Mouse (Mus musculus): ENCODE results near the gene Furin.

Furin gene

DNA sequence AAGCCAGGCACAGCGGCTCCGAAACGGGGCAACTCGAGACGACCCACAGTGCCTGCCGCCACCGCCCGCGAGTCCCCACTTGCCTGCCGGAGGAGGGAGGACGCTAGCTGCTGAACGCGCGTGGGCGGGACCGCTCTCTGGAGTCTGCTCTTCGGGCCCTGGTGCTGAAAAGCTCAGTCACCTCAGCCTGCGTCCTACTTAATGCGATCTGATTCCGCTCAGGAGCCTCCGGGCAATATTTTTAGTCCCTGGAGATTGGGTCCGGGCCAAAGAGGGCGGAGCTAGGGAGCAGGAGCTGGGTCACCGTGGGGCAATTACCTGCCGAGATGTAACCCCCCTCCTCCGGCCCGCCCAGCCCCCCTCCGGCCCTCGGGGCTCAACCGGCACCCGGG, 34.6 kb downstream of the Furin start:
- DNase-seq, result peak; percentile 80 to 82

DNA sequence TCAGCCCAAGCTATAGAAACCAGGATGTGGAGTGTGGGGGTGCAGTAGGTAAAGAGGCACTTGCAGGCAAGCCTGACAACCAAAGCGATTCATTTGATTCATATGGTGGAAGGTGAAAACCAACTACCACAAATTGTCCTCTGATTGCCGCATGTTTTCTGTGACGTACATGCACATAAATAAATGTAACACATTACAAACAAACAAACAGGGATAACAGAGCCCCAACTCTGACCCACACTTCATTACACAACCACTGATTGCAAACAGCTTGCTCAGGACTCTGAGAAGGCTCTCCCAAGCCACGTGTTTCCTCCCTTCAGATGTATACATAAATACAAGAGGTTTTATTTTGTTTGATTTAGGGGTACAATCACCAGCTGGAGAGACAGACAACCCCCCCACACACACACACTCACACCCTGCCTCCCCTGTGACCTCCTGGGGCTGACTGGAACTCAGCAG, 35.2 kb downstream of the Furin start:
- no peak for DNase-seq

DNA sequence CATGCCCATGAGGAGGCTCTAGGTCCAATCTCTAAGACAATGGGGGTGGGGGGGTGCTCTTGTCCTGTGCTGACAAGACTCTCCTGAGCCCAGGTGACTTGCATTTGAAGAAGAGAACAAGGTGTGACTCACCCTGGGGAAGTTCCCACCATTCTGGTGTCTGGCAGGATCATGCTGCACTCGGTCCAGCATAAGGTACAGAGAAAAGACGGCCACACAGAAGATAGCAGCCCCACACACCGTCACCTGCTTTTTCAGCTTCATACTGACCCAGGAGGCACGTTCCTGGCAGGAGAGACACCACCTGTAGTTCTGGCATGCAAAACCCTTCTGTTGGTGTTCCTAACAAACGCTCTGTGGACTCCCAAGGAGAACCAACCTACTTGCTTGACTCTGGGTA, 35.8 kb downstream of the Furin start:
- DNase-seq, result no peak

DNA sequence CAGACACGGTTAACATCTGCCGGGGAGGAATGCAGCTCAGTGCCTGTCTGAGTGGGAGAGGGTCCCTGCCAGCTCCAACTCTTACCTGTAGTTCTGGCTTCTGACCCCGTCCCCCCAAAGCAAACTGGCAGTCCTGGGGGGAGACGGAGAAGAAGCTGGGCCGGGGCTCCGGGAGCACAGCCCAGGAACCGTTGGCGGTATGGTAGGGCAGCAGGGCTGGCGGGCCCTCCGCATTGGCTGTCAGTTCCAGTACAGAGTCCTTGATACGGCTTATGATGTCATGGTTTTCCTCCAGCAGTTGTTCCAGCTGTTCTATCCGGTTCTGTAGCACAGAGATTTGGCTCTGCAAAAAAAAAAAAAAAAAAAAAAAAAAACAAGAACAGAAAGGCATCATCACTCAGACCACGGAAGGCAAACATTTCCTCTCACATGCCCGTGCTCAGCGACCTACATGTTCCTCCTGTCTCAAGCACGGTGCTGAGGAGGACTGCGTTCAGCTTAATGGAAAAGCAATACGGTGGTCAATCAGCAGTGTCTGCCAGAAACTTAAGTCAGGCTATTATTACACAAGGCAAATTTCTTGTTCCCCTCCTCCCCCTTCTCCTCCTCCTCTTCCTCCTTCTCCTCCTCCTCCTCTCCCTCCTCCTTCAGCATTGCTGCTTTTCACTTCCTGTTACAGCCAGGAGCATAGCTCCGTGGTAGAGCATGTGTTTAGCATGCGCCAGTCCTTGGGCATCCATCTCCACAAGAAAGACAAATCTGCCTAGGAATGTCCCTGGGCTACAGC, 36.4 kb downstream of the Furin start:
- no peak for DNase-seq

DNA sequence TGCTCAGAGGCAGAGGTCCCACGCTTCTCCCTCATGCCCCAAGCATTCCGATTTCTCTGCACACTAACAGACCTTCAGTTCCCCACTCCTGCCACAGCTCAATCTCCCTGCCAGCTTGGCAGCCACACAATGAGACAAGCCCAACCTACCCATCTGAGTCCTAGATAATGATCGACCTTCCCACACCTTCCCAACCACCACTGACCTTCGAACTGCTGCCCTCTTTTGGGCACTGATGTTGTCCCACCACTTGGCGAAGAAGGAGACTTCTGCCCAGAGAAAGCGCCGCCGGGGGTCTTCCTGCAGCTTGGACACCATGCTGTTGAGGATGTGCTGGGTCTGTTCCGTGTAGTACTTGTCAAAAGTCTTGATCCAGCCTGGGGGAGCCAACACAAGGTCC, 37.2 kb downstream of the Furin start:
- DNase-seq, result no peak

DNA sequence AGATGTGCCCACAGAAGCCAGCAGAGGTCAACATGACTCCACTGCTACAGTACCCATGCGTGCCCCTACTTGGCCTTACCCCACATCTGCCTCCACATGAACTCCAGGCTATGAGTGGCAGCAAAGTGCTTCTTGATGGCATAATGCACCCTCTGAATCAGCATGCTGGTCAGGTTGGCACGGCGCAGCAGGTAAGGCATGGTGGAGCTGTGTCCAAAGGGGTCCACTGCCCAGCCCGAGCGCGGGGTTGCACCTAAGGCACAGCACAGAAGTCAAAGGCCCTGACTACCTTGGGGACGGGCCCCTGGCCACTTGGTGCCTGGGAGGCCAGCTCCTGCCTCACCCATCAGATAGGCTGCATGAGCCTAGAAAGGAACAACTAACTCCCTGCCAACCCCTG, 38.0 kb downstream of the Furin start:
- no peak for DNase-seq

DNA sequence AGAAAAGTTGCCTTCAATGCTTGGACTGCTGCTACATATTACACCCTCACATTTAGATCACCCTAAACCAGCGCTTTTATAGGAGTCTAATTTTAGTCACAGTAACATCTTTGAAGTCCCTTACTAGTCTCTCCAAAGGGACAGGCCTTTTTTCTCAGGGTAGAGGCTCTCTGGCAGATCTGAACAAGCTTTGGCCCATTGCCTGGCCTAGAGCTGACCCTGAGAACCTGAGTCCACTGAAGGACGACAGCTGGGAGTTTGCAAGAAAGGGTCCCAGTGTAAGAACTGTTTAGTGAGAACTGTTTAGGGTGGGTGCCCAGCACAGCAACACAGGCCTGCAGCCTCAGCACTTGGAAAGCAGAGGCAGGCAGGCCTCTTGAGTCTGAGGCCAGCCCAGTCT, 39.5 kb downstream of the Furin start:
- no peak for DNase-seq

DNA sequence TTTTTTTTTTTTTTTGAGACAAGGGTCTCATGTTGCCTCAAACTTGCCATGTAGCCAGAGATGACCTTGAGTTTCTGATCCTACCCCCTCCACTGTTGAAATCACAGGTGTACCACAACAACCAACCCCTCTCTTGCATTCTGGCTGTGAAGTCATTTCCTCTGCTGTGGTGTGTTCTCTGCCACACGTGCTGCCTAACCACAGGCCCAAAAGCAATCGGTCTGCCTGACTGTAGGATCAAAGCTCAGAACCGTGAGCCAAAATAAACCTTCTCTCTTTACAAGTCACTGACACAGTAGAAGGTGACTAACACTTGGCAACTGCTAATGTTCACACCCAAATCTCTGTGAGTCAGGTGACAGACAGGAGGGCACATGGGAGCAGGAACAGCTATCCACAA, 44.8 kb downstream of the Furin start:
- DNase-seq, result no peak

DNA sequence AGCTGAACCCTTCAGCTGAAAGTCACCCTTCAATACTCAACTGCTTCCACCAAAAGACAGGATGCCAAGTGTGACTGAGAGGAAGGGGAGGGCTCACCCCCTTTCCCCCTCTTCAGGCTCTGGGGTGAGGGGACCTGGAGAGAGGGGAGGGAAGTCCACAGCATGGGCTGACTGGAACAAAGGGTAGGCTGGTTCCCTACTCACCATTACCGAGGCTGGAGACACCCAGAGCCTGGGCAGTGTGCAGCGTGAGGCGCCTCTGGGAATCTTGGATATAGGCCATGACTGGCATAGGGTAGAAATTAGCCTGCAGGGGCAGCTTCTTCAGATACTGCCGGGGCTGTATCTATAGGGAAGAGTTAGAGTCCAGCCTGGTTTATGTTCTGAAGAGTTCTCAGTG, 47.2 kb downstream of the Furin start:
- DNase-seq, result no peak

DNA sequence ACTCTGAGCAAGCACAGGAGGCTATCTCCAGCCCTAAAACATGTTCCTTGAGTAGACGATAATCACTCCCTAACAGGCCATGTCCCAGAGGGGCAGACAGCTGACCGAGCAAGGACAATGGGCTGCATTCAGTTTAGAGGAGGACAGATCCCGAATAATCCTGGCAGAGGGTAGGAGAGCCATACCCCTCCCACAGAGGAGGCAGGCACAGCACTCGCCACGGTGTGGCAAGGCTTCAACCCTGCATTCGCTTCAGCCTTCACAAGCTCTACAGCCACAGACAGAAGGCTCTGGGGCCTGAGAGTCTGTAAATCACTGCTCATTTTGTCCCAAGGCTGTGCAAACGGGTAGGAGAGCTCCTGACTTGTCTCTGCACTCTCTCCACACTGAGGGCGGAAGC, 48.1 kb downstream of the Furin start:
- no peak for DNase-seq

DNA sequence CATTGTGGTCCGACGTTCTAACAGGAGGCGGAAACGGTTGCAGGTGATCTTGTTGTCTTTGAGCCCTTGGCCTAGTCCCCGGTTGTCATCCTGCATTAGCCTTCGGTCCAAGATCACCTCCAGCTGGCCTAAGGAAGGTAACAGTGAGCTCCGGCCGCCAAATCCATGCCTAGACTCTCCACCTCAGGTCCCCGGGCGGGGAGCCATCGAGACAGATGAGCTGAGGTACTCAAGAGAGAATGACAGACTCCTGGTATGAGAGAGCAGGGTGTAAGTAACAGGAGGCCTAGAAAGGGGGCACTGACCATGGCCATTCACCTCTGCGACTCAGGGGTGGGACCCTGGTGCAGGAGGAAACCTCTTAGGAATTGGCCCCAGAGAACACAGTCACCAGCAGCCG, 48.9 kb downstream of the Furin start:
- DNase-seq, result no peak

DNA sequence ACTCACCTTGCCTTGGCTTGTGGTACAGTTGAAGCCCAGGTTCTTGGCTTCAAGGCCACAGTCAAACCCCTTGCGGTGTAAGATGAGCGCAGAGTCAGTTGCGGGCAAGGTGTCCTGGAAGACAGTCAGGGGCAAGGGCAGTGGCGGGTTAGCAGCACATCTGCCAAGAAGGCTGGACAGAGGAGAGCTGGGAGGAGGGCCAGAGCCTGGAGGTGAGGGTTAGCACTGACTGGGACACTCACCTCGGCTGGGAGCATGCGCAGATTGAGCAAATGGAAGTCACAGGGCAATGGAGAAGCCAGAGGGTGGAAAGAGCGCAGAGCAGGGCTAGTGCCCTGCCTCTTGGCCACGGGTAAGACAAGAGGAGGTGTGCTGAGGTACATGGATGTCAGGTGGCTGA, 52.3 kb downstream of the Furin start:
- no peak for DNase-seq

DNA sequence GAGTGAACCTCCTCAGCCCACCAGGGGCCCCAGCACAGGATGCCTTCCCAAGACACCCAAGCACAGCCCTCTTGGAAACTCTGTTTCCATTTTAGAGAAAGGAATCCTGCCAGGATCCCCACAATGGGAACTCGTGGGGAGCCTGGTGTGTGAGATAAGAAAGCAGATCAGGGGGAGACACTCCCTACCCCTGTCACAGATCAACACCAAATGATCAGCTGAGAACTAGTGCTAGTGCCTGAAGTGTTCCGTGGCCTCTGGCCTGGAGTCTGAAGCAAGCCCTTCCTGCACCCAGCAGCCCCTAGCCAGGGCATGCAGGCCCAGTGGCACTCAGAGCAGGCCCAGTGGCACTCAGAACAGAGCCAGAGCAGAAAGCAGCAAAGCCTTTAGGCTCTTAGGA, 54.4 kb downstream of the Furin start:
- DNase-seq, result no peak

DNA sequence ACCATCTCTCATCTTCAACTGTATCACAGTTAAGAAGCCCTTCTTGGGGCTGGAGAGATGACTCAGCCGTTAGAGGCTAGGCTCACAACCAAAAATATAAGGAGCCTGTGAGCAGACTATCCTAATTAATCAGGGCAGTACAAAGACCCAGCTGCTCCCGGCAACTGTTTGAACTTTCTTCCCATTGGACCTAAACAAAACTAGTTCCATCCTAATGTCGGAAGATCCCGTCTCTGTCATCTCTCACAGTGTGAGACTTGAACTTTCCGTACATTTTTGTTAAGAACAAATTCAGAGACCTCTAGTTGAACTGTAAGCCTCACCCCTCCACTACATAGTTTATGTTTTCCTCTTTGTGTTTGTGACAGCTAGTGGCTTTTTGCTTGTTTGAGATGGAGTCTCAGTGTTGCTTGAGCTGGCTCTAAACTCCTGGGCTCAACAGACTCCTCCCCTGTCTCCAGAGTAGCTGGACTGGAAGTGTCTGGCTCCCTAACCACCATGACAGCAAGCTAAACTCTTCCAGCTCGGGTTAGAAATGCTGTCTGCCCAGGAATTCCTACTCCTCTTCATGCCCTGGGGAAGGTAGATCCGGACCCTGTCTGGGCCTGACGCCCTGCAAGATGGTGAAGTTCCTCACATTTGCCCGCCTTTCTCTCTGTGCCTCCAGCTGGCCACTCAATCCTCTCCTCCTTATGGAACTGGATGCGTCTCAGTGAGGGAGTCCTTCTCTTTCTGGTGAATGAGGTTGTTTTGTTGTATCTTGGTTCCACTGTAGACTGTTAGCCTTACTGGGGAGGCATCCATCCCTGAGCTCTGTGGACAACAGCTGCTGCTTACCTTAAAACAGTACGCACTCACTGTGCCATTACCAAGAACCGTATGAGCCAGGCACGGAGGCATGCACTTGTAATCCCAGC, 57.3 kb downstream of the Furin start:
- DNase-seq, result no peak

DNA sequence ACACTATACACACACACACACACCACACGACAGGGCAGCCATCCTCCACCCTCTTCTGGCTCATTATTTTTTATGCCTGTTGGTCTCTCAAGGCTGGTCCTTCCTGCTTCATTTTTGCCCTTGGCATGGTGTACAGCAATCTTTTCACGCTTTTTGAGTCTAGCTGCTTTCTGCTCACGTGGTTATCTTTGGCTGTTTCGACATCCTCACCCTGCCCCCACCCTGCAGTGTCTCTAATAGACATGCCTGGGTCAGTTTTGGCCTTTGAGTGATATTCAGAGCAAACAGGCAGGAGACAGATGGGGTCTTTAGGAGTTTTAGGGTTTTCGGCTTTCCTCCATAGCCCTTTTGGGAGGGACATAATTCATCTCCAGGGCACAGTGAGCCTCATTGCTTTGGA, 58.4 kb downstream of the Furin start:
- no peak for DNase-seq

DNA sequence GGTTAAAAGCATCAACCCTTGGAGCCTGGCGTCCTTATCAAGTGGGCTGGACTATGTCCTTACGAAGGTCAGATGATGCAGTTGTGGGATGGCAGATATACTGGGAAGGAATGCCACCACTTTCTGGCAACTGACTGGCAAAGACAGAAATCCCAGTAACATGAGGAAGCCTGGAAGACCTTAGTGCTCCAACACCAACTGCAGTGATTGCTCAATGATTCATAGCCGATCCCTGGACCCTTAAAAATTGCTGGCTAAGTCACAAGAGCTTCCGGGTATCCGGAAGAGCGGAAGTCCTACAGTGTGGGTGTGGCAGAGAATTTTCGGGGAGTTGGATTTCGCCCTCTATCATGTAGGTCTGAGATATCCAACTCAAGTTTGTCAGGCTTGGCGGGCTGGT, 59.1 kb downstream of the Furin start:
- DNase-seq, result no peak

DNA sequence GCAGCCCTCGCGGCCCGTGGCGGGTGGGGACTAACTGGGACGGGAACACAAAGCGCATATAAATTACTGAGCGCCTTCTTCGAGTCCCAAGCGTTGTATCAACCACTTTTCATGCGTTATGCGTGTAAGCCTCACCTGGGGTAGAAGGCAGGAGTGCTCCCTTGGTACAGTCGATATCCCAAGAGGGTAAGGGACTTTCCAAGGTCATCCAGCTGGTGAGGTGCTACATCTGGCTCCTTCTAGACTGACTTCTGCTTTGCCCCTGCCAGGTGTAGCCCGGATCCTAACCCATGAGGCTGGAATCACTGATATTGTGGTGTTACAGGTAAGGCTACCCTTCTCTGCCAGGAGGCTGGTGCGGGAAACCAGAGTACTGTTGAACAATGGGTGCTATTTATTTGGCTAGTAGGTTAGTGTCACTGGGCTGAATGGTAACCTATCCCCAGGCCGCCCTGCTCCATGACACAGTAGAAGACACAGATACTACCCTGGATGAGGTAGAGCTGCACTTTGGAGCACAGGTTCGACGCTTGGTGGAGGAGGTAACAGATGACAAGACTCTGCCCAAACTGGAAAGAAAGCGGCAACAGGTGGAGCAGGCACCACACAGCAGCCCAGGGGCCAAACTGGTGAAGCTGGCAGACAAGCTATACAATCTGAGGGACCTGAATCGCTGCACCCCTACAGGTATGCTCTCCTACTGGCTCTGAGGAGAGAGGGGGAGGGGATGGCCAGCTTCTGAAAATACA, 61.8 kb downstream of the Furin start:
- no peak for DNase-seq

DNA sequence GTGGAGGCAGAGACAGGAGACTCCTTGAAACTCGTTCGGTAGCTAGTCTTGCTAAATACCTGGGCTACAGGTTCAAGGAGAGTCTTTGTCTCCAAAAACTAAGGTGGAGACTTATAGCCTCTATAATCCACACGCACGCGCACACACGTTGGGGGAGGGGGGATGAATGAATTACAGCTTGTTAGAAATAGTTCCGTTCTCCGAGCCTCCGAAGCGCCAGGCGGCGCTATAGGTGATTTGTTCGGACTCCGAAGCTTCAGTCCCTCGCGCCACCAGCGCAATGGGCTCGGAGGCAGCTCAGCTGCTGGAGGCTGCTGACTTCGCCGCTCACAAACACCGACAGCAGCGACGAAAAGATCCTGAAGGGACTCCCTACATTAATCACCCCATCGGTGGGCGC, 62.4 kb downstream of the Furin start, which contains the start of gene Hddc3:
Gene Hddc3, plus strand, starts transcription at position 247 of the 400 bp plus-strand sequence.
- DNase-seq, result peak; percentile 90 to 96

DNA sequence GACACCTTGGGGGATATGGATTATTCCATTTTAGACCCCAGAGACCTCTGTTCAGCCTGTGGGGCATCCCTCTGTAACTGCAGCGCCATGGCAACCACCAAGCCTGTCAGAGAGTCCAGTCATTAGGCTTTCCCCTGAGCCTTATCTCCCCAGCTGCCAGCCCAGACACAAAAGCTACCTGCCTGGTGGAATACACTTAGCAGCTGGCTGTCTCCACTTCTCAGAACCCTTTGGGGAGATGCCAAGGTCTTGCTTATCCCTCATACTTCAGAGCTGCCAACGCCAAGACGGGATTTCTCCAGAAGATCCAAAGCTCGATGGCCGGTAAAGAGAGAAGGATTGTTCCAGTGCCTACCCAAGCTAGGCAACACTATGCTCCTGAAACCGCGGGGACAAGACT, 63.4 kb downstream of the Furin start:
- no peak for DNase-seq

DNA sequence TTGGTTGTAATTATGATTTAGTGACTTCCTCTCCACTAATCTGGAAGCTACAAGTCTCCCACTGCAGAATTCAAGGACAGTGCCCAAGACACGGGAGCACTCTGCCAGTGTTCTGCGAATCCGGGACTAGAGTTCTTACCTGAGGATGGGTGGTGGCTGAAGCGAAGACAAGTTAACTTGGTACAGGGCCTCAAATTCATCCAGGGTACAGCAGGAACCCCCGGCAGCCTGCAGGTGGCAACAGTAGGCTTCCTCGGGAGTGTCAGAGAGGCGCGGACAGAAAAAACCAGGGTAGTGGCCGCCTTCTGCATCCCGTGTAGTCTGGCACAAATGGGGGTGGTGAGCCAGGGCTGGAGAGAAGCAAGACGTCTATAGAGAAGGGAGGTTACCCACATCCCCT, 64.4 kb downstream of the Furin start, which contains the start of gene Unc45a:
Gene Unc45a, minus strand, starts transcription at position 213 of the 400 bp plus-strand sequence.
- peak; percentile 70 to 79 for DNase-seq

DNA sequence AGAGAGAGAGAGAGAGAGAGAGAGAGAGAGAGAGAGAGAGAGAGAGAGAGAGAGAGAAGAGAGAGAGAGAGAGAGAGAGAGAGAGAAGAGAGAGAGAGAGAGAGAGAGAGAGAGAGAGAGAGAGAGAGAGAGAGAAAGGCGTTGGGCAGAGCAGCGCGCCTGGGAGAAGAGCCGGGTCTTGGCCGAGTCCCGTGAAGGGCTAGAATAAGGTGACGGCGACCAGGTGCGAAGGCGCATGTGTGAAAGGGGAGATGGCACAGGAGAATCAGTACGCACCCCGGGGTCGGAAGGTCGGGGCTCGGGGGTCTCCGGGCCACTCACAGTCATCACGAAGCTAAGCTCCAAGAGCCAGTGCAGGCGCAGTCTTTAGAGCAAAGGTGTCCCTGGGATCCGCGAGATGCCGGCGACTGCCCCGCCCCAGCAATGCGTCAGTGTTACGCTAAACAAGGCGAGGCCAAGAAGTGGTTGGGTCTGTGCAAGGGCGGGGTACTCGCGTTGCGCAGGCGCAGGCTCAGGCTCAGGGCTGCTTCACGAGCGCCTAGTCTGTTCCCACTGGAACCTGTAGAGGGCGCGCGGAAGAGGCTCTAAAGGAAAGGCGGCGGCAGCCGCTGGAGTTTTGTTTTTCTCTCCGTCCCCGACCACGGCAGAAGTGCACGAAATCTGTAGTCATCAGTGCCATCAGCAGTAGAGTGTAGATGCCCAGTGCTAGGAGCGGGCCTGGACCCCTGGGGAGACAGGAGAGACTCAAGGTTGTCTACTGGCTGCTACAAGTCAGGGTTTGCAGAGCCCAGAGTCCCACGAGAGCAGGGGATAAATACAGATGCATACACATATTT, 65.2 kb downstream of the Furin start:
- peak; percentile 98 for DNase-seq

DNA sequence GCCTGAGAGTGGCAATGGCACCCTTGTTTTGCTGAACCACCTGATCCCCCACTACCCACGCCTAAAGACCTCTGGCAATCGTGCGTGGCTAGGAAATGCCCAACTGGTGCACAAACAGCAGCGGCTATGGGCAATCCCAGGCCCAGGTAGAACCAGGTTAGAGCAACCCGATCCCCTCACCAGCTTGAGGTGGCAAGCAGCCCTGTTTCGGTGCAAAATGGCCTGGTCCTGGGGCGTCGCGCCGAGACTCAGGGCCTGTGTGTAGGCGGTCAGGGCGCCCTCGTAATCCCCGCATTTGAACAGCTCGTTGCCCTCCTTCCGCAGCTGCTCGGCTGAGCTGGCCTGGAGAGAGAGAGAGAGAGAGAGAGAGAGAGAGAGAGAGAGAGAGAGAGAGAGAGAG, 65.9 kb downstream of the Furin start:
- no peak for DNase-seq
